36 mouse cellular contexts compared by ENCODE assay signal in the genomic region with DNA sequence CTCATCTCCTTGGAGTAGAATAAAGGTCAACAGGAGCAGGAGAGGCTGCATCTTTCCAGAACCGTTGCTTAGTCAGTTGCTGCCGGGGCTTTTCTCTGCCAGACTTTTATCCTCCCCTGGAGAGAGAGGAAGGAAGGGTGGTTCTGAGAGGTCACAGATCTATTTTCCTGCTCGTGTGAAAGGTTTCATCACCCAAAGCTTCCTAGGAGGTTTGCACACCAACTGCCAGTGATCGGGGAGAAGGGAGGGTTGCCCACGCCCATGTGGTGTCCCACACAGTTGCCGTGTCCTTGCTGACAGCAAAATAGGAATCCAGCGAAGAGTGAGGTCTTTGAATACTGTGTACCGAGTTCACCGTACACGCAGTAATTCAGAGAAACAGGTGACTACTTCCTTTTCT. TPM values are rescaled to one million over a fixed set of nuclear protein-coding genes. Genes with fewer than 3 reads are reported as not detected.
DNase-seq lines count a peak whose midpoint lies in the region; ATAC-seq and TF ChIP-seq lines count a peak whose summit lies in the region.
"Had no signal": no experiment of that assay in that cellular context is flagged by ENCODE, and none has a peak within 500 bp of the region (broad histone marks: within the 10 kb centered on the region; RNA-seq: fewer than 3 reads in every experiment).

Gene Ctsg (minus strand): TSS at position 189 of the 400 bp plus-strand sequence.

- no peaks in the 10 kb centered on the region for H3K27me3 ChIP-seq in megakaryocyte, embryonic 14.5 days (replicated peaks)
- H3K27me3 ChIP-seq in neural tube, embryonic 15.5 days (replicated peaks), result no peaks in the 10 kb centered on the region
- H3K27me3 ChIP-seq in embryonic facial prominence, embryonic 10.5 days (replicated peaks; ENCODE audit: low read depth, poor library complexity, severe bottlenecking), result no peaks in the 10 kb centered on the region
- H3K27me3 ChIP-seq: forebrain, embryonic 15.5 days; heart, embryonic 15.5 days; hindbrain, embryonic 13.5 days; limb, embryonic 15.5 days; midbrain, embryonic 15.5 days had no signal

- no peak within 1 kb of the TSS for H3K4me2 ChIP-seq in neural tube, embryonic 15.5 days
- H3K4me2 ChIP-seq: forebrain, embryonic 15.5 days; heart, embryonic 15.5 days; hindbrain, embryonic 13.5 days; limb, embryonic 15.5 days; midbrain, embryonic 15.5 days had no signal

- DNase-seq in layer of hippocampus, adult 2 months (ENCODE audit: low spot score in 2 of 2), result no peak
- DNase-seq in layer of hippocampus, postnatal 36 days, result no peak
- DNase-seq in embryonic facial prominence, embryonic 10.5 days (ENCODE audit: low spot score), result no peak
- DNase-seq: adrenal gland, postnatal 25 days; cerebellum, adult 18-20 months; cerebellum, postnatal 10 days; gastrocnemius, postnatal 36 days; heart, postnatal 36 days; kidney, adult 8-10 months; kidney, postnatal 4 days; lung, postnatal 4 days; right cerebral cortex, adult 18-20 months; thymus, postnatal 4 days had no signal

- no peak for TF ChIP-seq POLR2A in bone marrow, adult 2 months (IDR thresholded peaks at IDR 0.05; ENCODE audit: borderline replicate concordance, control insufficient read depth, low read depth, low read length)

- no peak for TF ChIP-seq CTCF in layer of hippocampus, adult 2 months (conservative IDR thresholded peaks at IDR 0.05)
- TF ChIP-seq CTCF in bone marrow, adult 2 months (IDR thresholded peaks at IDR 0.05; ENCODE audit: control insufficient read depth, insufficient read depth, low read length), result no peak

- 0 out of 2 replicates have a peak within 1 kb of the TSS, but pooled peaks have one; percentile 28 for H3K27ac ChIP-seq in layer of hippocampus, adult 2 months
- peak within 1 kb of the TSS; percentile 38 for H3K27ac ChIP-seq in bone marrow, adult 2 months (ENCODE audit: control insufficient read depth, insufficient read depth, low read depth, low read length, poor library complexity)
- no peak within 1 kb of the TSS for H3K27ac ChIP-seq in neural tube, embryonic 15.5 days (replicated peaks)
- H3K27ac ChIP-seq in embryonic facial prominence, embryonic 10.5 days (replicated peaks), result no peak within 1 kb of the TSS
- H3K27ac ChIP-seq: forebrain, embryonic 10.5 days; forebrain, embryonic 15.5 days; heart, embryonic 15.5 days; hindbrain, embryonic 13.5 days; kidney, postnatal 0 days; limb, embryonic 10.5 days; limb, embryonic 15.5 days; midbrain, embryonic 10.5 days; midbrain, embryonic 15.5 days had no signal

- peak; percentile 58 for ATAC-seq in granulocyte monocyte progenitor cell, adult 5-6 weeks (replicated peaks; ENCODE audit: poor library complexity, severe bottlenecking)
- ATAC-seq in neural tube, embryonic 15.5 days (ENCODE audit: low FRiP score), result no peak
- ATAC-seq: CD4-positive, CD25-positive, alpha-beta regulatory T cell, adult 4 months; forebrain, embryonic 15.5 days; intestine, embryonic 16.5 days; midbrain, embryonic 15.5 days had no signal

- no peaks in the 10 kb centered on the region; the same call in 1 of the 2 replicates for H3K4me1 ChIP-seq in bone marrow, adult 2 months (ENCODE audit: control insufficient read depth, insufficient read depth, low read length)
- no peaks in the 10 kb centered on the region for H3K4me1 ChIP-seq in megakaryocyte, embryonic 14.5 days
- H3K4me1 ChIP-seq in neural tube, embryonic 15.5 days, result no peaks in the 10 kb centered on the region
- H3K4me1 ChIP-seq in embryonic facial prominence, embryonic 10.5 days, result no peaks in the 10 kb centered on the region
- H3K4me1 ChIP-seq: forebrain, embryonic 10.5 days; forebrain, embryonic 15.5 days; hindbrain, embryonic 13.5 days; limb, embryonic 10.5 days; limb, embryonic 15.5 days; midbrain, embryonic 10.5 days; midbrain, embryonic 15.5 days had no signal

- peaks cover 4% of the 10 kb centered on the region for H3K9me3 ChIP-seq in megakaryocyte, embryonic 14.5 days
- no peaks in the 10 kb centered on the region for H3K9me3 ChIP-seq in neural tube, embryonic 15.5 days (replicated peaks)
- no peaks in the 10 kb centered on the region for H3K9me3 ChIP-seq in embryonic facial prominence, embryonic 10.5 days
- H3K9me3 ChIP-seq: forebrain, embryonic 10.5 days; forebrain, embryonic 15.5 days; heart, embryonic 15.5 days; hindbrain, embryonic 13.5 days; limb, embryonic 10.5 days; limb, embryonic 15.5 days; midbrain, embryonic 10.5 days; midbrain, embryonic 15.5 days had no signal

- WGBS in bone marrow, adult 2 months, result 16% methylated on average over 10 of the region's 10 CpGs
- WGBS in neural tube, embryonic 15.5 days, result 79% methylated on average over 10 of the region's 10 CpGs
- 81% methylated on average over 10 of the region's 10 CpGs for WGBS in embryonic facial prominence, embryonic 10.5 days

- no peak within 1 kb of the TSS for H3K9ac ChIP-seq in neural tube, embryonic 15.5 days (replicated peaks)
- H3K9ac ChIP-seq: forebrain, embryonic 15.5 days; heart, embryonic 15.5 days; hindbrain, embryonic 13.5 days; limb, embryonic 15.5 days; midbrain, embryonic 15.5 days had no signal

- no peaks in the 10 kb centered on the region for H3K36me3 ChIP-seq in megakaryocyte, embryonic 14.5 days (replicated peaks; ENCODE audit: low read length)
- no peaks in the 10 kb centered on the region for H3K36me3 ChIP-seq in neural tube, embryonic 15.5 days
- no peaks in the 10 kb centered on the region for H3K36me3 ChIP-seq in embryonic facial prominence, embryonic 10.5 days (replicated peaks)
- H3K36me3 ChIP-seq: forebrain, embryonic 10.5 days; forebrain, embryonic 15.5 days; heart, embryonic 15.5 days; hindbrain, embryonic 13.5 days; limb, embryonic 10.5 days; limb, embryonic 15.5 days; midbrain, embryonic 10.5 days; midbrain, embryonic 15.5 days had no signal

- no peak within 1 kb of the TSS for H3K4me3 ChIP-seq in layer of hippocampus, adult 2 months
- peak within 1 kb of the TSS; percentile 40 for H3K4me3 ChIP-seq in bone marrow, adult 2 months (replicated peaks; ENCODE audit: control insufficient read depth, low read depth, low read length)
- no peak within 1 kb of the TSS for H3K4me3 ChIP-seq in megakaryocyte, embryonic 14.5 days (replicated peaks)
- no peak within 1 kb of the TSS for H3K4me3 ChIP-seq in neural tube, embryonic 15.5 days (replicated peaks)
- H3K4me3 ChIP-seq in embryonic facial prominence, embryonic 10.5 days, result no peak within 1 kb of the TSS
- H3K4me3 ChIP-seq: forebrain, embryonic 10.5 days; forebrain, embryonic 15.5 days; heart, embryonic 15.5 days; hindbrain, embryonic 13.5 days; limb, embryonic 10.5 days; limb, embryonic 15.5 days; midbrain, embryonic 10.5 days; midbrain, embryonic 15.5 days had no signal

RNA-seq across cellular contexts. Expression of gene Ctsg, which starts in this region (rescaled TPM):
- total RNA-seq in layer of hippocampus, adult 2 months (2021), result not detected
- not detected for total RNA-seq in layer of hippocampus, postnatal 36 days (2021)
- 26.7 and 86.1 TPM in 2 replicates for polyA plus RNA-seq in bone marrow, adult 2 months (2011; ENCODE audit: insufficient read depth, insufficient read length, low replicate concordance, missing spikeins)
- total RNA-seq in granulocyte monocyte progenitor cell, adult 5-6 weeks (2014; fragmentation: Nextera tagmentation), result 2,198 and 2,270 TPM in 2 replicates
- 4,568 and 5,380 TPM in 2 replicates for total RNA-seq in granulocyte monocyte progenitor cell, adult 5-6 weeks (2017)
- 41.8 TPM in 1 of 2 replicates, not detected in the other for polyA plus RNA-seq in megakaryocyte, embryonic 14.5 days (2012; ENCODE audit: insufficient read depth, low replicate concordance)
- not detected in 2 replicates for polyA plus RNA-seq in neural tube, embryonic 15.5 days (2015; fragmentation: Nextera tagmentation; extraction: Ambion mirVana)
- not detected in 2 replicates for polyA plus RNA-seq in embryonic facial prominence, embryonic 10.5 days (2016; fragmentation: Nextera tagmentation; extraction: Ambion mirVana)
- total RNA-seq: adrenal gland, postnatal 25 days; gastrocnemius, adult 18-20 months; gastrocnemius, postnatal 36 days; heart, adult 8-10 months; heart, postnatal 36 days; left cerebral cortex, postnatal 10 days; neutrophil, adult 5-6 weeks had no signal
- polyA plus RNA-seq: CD4-positive, CD25-positive, alpha-beta regulatory T cell, adult 4 months; cortical plate, adult 2 months; embryonic facial prominence, embryonic 11.5 days; forebrain, embryonic 15.5 days; hindbrain, embryonic 13.5 days; kidney, postnatal 0 days; limb, embryonic 10.5 days; lung, embryonic 16.5 days; midbrain, embryonic 10.5 days; midbrain, embryonic 15.5 days; testis, adult 2 months had no signal

Comparison
In these comparisons a context has a peak if more than half of its experiments do, and no peak if none do; other contexts are left out.
1. RNA of gene Ctsg (total RNA-seq): 2,198 to 5,380 TPM in granulocyte monocyte progenitor cell, adult 5-6 weeks; not detected in layer of hippocampus, adult 2 months and not detected in layer of hippocampus, postnatal 36 days; every median in the first group is over 1,000 times any median in the second.
2. H3K27ac ChIP-seq: peak in layer of hippocampus, adult 2 months (single experiment) and bone marrow, adult 2 months (single experiment); none in neural tube, embryonic 15.5 days (single experiment) and embryonic facial prominence, embryonic 10.5 days (single experiment).